Mouse (Mus musculus) limb, embryonic 12.5 days (tissue): Measurements from ENCODE around the gene Exoc7. TPM values are rescaled to one million over a fixed set of nuclear protein-coding genes. Genes with fewer than 3 reads are reported as not detected.

Experiments
- ATAC-seq: fragments of 200-750 bp; cut with Nextera tagmentation; 2 replicates; pipeline ENCODE4 v1.8.0; 2017; ENCODE audit warnings: low read depth, moderate TSS enrichment; ENCODE audit not compliant: insufficient number of reproducible peaks, insufficient read depth, low FRiP score, low TSS enrichment
- H3K27ac ChIP-seq: fragments of 300-500 bp; sonication (generic); 2 replicates; pipeline ENCODE4 v1.5.1; 2016; ENCODE audit warnings: mild to moderate bottlenecking, moderate library complexity
- H3K27me3 ChIP-seq: fragments of 300-500 bp; sonication (generic); 2 replicates; pipeline ENCODE4 v1.6.1; 2016; ENCODE audit warnings: mild to moderate bottlenecking, moderate library complexity
- H3K36me3 ChIP-seq: fragments of 300-500 bp; sonication (generic); 2 replicates; pipeline ENCODE4 v1.6.1; 2016; ENCODE audit warnings: mild to moderate bottlenecking, moderate library complexity
- H3K4me1 ChIP-seq: fragments of 300-500 bp; sonication (generic); replicated peaks from 2 replicates; pipeline ENCODE4 v1.6.1; 2016
- H3K4me2 ChIP-seq: fragments of 300-500 bp; sonication (generic); 2 replicates; pipeline ENCODE4 v1.6.1; 2016; ENCODE audit warnings: mild to moderate bottlenecking, moderate library complexity
- H3K4me3 ChIP-seq: fragments of 300-500 bp; sonication (generic); replicated peaks from 2 replicates; pipeline ENCODE4 v1.5.1; 2016; ENCODE audit warnings: mild to moderate bottlenecking
- H3K9ac ChIP-seq: fragments of 300-500 bp; sonication (generic); replicated peaks from 2 replicates; pipeline ENCODE4 v1.6.1; 2016; ENCODE audit warnings: mild to moderate bottlenecking, moderate library complexity
- H3K9me3 ChIP-seq: fragments of 300-500 bp; sonication (generic); 2 replicates; pipeline ENCODE4 v1.6.1; 2016; ENCODE audit warnings: mild to moderate bottlenecking, moderate library complexity
- WGBS: fragments of 180-500 bp; shearing (Covaris S2); methylation state at CpG from one replicate; pipeline ENCODE4 v1.1.7; 2016; 5-methylcytosine and 5-hydroxymethylcytosine counted together
- polyA plus RNA-seq: library from polyadenylated mRNA; unstranded; fragments of >200 nt; fragmentation: Nextera tagmentation; extraction: Ambion mirVana; gene quantifications from 2 replicates; pipeline ENCODE4 v1.2.1, GENCODE M21; 2016

Gene Exoc7
- polyA plus RNA-seq, 1 experiment from 2014 or later = 82.8 TPM

DNA sequence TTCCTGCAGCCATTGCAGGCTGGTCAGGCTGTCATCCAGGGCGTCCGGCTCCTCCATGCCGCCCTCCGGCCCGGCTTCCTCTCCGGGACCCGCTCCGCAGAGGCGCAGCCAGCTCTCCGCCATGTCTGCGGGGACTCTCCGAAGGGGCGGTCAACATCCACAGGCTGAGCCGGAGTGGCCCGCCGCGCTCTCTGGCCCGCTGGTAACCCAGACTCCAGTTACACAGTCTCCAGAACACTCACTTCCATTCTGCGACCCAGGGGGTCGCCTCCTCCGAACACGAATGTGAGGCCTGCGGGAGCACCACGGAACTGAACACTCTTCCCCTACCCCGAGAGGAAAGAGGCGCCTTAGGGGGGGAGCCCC lies 27.4 kb upstream of the Exoc7 start:
- Histone ChIP-seq H3K9ac (peak overlapping the region; percentile 37; the same call in 1 of the 2 replicates), H3K4me2 (peak overlapping the region; percentile 96), H3K4me1 (peaks cover 57% of the 10 kb centered on the region), H3K36me3 (peaks cover 10% of the 10 kb centered on the region; the same call in 1 of the 2 replicates), H3K27ac (no peak overlapping the region), H3K4me3 (peak overlapping the region; percentile 60), H3K9me3 (no peaks in the 10 kb centered on the region), H3K27me3 (peaks cover 42% of the 10 kb centered on the region)
- no peak for ATAC-seq
- WGBS = 6% methylated on average over 26 of the region's 26 CpGs

GRCm38 (mm10) chr11:116333526-116334416 lies 26.7 kb upstream of the Exoc7 start:
- H3K4me2 ChIP-seq = peak overlapping the region; percentile 96
- 0 out of 2 replicates have a peak, but pooled peaks cover 5% of the 10 kb centered on the region for H3K36me3 ChIP-seq
- 21% methylated on average over 31 of the region's 31 CpGs for WGBS
- peaks cover 42% of the 10 kb centered on the region for H3K27me3 ChIP-seq
- ATAC-seq = no peak
- H3K9ac ChIP-seq = peak overlapping the region; percentile 37; the same call in 1 of the 2 replicates
- peaks cover 64% of the 10 kb centered on the region for H3K4me1 ChIP-seq
- H3K9me3 ChIP-seq = no peaks in the 10 kb centered on the region
- H3K27ac ChIP-seq = no peak overlapping the region
- H3K4me3 ChIP-seq = peak overlapping the region; percentile 60

- H3K4me3 ChIP-seq = no peak overlapping the region
- no peaks in the 10 kb centered on the region for H3K9me3 ChIP-seq
- no peak overlapping the region for H3K9ac ChIP-seq
- peaks cover 67% of the 10 kb centered on the region for H3K4me1 ChIP-seq
- WGBS = 90% methylated on average over 3 of the region's 3 CpGs
- H3K36me3 ChIP-seq = 0 out of 2 replicates have a peak, but pooled peaks cover 3% of the 10 kb centered on the region
- no peak for ATAC-seq
- no peak overlapping the region for H3K27ac ChIP-seq
- H3K27me3 ChIP-seq = peaks cover 42% of the 10 kb centered on the region
- no peak overlapping the region for H3K4me2 ChIP-seq
Observed at GRCm38 (mm10) chr11:116332983-116333270, 25.9 kb upstream of the Exoc7 start.

GRCm38 (mm10) chr11:116332232-116332982 lies 25.4 kb upstream of the Exoc7 start:
- H3K9ac ChIP-seq = no peak overlapping the region; the same call in 1 of the 2 replicates
- peaks cover 67% of the 10 kb centered on the region for H3K4me1 ChIP-seq
- peaks cover 42% of the 10 kb centered on the region for H3K27me3 ChIP-seq
- no peaks in the 10 kb centered on the region for H3K9me3 ChIP-seq
- WGBS = 47% methylated on average over 19 of the region's 19 CpGs
- ATAC-seq = no peak
- H3K4me3 ChIP-seq = no peak overlapping the region
- H3K27ac ChIP-seq = no peak overlapping the region
- no peak overlapping the region for H3K4me2 ChIP-seq
- no peaks in the 10 kb centered on the region for H3K36me3 ChIP-seq

DNA sequence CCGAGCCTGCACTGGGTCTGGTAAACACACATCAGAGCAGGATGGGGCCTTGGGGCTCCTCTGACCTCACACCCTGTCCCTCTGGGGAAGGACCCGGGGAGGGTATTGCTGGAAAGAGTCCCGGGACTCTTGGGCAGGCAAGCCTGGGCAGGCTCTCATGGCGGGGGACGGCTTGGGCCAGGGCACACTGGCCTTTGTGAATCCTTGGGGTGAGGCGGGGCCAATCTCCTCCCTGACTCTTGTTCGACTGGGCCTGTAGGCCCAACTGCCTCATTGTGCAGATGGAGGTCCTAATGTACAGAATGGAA lies 23.1 kb upstream of the Exoc7 start:
- Histone ChIP-seq H3K9me3 (no peaks in the 10 kb centered on the region), H3K27ac (0 out of 2 replicates have a peak overlapping the region, but pooled peaks have one; percentile 59), H3K27me3 (peaks cover 33% of the 10 kb centered on the region), H3K36me3 (no peaks in the 10 kb centered on the region), H3K4me3 (no peak overlapping the region), H3K4me1 (peaks cover 58% of the 10 kb centered on the region), H3K9ac (0 out of 2 replicates have a peak overlapping the region, but pooled peaks have one; percentile 23), H3K4me2 (no peak overlapping the region)
- no peak for ATAC-seq
- 65% methylated on average over 7 of the region's 7 CpGs for WGBS

DNA sequence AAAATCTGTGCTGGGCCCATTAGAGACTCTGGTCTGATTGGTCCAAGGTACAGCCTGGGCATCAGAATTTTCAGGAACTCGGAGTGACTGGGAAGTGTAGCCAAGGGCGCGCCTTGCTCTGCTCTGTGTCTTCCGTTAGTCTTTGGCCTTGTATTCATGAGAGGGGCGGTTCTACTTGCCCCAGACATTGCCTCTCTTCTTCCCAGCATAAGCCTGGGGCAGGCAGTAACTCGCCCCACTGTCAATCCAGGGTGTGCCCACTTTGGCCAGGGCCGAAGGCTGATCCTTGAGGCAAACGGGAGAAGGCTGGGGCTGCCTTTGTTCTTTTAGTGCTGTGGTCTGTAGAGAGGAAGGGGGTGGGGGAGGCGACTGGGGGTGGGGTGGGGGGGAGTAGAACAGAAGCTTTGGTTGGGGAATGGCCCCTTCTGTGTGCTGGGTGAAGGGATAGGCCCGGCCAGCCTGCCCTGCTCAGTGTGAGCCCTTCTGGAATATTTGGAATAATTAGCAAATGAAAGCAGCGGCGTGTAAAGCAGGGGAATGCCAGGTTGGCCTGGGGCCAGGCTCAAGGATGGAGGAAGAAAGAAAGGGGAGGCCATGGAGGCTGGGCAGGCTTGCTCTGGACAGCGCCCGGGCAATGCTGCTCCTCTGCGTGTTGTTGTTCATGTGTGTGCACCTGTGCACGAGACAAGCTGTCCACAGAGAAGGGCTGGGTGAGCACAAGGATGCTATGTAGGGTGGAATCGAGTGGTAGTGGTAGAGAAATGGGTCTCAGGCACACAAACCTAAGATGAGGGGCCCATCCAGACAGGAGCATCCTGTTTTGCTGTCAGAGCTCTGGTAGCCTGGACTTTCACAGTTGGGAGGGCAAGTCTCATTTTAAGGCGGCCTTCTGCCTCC lies 22.5 kb upstream of the Exoc7 start:
- Histone ChIP-seq H3K4me3 (no peak overlapping the region), H3K9me3 (no peaks in the 10 kb centered on the region), H3K9ac (0 out of 2 replicates have a peak overlapping the region, but pooled peaks have one; percentile 23), H3K4me2 (no peak overlapping the region), H3K4me1 (peaks cover 52% of the 10 kb centered on the region), H3K27me3 (peaks cover 26% of the 10 kb centered on the region), H3K36me3 (no peaks in the 10 kb centered on the region), H3K27ac (peak overlapping the region; percentile 59)
- ATAC-seq = peak; percentile 42
- 52% methylated on average over 18 of the region's 18 CpGs for WGBS

GRCm38 (mm10) chr11:116326963-116327603 lies 20.1 kb upstream of the Exoc7 start:
- Histone ChIP-seq H3K9me3 (no peaks in the 10 kb centered on the region), H3K4me1 (peaks cover 33% of the 10 kb centered on the region), H3K36me3 (no peaks in the 10 kb centered on the region), H3K4me3 (no peak overlapping the region), H3K27me3 (peaks cover 2% of the 10 kb centered on the region), H3K27ac (no peak overlapping the region), H3K9ac (peak overlapping the region; percentile 23; the same call in 1 of the 2 replicates), H3K4me2 (no peak overlapping the region)
- WGBS = 61% methylated on average over 7 of the region's 7 CpGs
- ATAC-seq = no peak

- Histone ChIP-seq H3K4me3 (peak overlapping the region; percentile 45), H3K9me3 (no peaks in the 10 kb centered on the region), H3K27me3 (peaks cover 5% of the 10 kb centered on the region; the same call in 1 of the 2 replicates), H3K27ac (no peak overlapping the region), H3K4me2 (peak overlapping the region; percentile 95), H3K4me1 (peaks cover 6% of the 10 kb centered on the region), H3K36me3 (no peaks in the 10 kb centered on the region), H3K9ac (peak overlapping the region; percentile 79)
- WGBS = 2% methylated on average over 41 of the region's 41 CpGs
- ATAC-seq = peak; percentile 75
Observed at GRCm38 (mm10) chr11:116318719-116319659, 12.0 kb upstream of the Exoc7 start.

DNA sequence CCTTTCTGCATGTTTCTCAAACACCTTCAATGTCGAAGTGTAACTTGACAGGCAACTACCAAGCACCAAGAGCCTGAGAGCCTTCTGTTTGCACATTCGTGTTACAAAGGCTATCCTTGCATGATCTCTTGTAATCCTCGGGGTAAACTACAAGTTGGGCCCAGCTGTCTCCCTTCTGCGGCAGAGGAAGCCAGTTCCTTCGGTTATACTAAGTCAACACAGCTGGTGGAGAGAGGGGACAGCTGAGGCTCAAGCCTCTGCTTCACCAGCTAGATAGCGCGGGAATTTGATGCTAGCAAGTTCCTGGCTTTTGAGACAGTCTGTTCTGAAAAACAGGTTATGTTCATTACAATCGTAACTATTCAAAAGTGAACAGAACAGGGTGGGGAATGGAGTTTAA lies 5.3 kb upstream of the Exoc7 start:
- 0 out of 2 replicates have a peak, but pooled peaks cover 3% of the 10 kb centered on the region for H3K27me3 ChIP-seq
- no peak overlapping the region for H3K4me3 ChIP-seq
- no peaks in the 10 kb centered on the region for H3K36me3 ChIP-seq
- 52% methylated on average over 8 of the region's 8 CpGs for WGBS
- H3K4me1 ChIP-seq = no peaks in the 10 kb centered on the region
- ATAC-seq = no peak
- no peak overlapping the region for H3K9ac ChIP-seq
- H3K4me2 ChIP-seq = no peak overlapping the region
- no peak overlapping the region for H3K27ac ChIP-seq
- H3K9me3 ChIP-seq = no peaks in the 10 kb centered on the region
